ENCODE assay signal across 24 mouse cellular contexts in the genomic region with DNA sequence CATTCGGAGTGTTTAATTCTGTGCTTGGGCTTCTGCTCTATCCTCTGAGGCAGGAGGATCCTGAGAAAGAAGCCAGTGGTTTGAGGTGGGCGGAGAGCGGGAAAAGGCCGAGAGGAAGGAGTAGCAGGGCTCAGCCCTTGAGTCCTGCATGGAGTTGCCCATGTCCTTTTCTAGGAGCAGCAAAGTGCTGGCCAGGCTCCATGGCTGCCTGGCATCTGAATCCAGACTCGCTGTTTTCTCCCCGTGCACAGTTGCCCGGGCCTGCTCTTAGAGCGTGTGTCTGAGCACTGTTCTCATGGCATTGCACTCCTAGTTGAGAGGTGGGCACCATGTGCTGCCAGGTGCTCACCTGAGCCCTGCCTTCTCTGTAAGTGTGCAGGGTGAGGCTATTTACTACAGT.
"Had no signal": no experiment of that assay in that cellular context is flagged by ENCODE, and none has a peak within 500 bp of the region (broad histone marks: within the 10 kb centered on the region; RNA-seq: fewer than 3 reads in every experiment).

No protein-coding gene starts in this region.

- H3K27ac ChIP-seq: heart, adult 2 months; heart, embryonic 13.5 days; heart, embryonic 15.5 days; hindbrain, embryonic 13.5 days; hindbrain, embryonic 15.5 days; hindbrain, postnatal 0 days; kidney, embryonic 15.5 days; kidney, postnatal 0 days; limb, embryonic 15.5 days; liver, embryonic 12.5 days; liver, embryonic 14.5 days had no signal

- H3K4me3 ChIP-seq: heart, adult 2 months; heart, embryonic 13.5 days; heart, embryonic 15.5 days; hindbrain, embryonic 13.5 days; hindbrain, embryonic 15.5 days; kidney, embryonic 15.5 days; limb, embryonic 13.5 days; limb, embryonic 15.5 days; liver, embryonic 12.5 days had no signal

- DNase-seq: gastrocnemius, postnatal 25 days; heart, adult 11 months; heart, adult 2 months; heart, postnatal 14 days; heart, postnatal 36 days; kidney, adult 11 months; kidney, adult 2 months; kidney, adult 9 months; kidney, postnatal 14 days; kidney, postnatal 36 days; layer of hippocampus, adult 9-11 months; layer of hippocampus, postnatal 36 days; left cerebral cortex, postnatal 4 days had no signal
